Mouse (Mus musculus) kidney, postnatal 10 days (tissue): ENCODE results near the gene Ghrh.
A peak's percentile ranks its signal among the peaks of the same experiment; 100 is the strongest.

Experiments used
- DNase-seq: peaks from one replicate; pipeline ENCODE4 v3.0.0; 2021; ENCODE audit warnings: mixed read lengths

The Ghrh gene

GRCm38 (mm10) chr2:157306091-157307032 lies 40.9 kb downstream of the Ghrh start:
- DNase-seq = no peak

GRCm38 (mm10) chr2:157303096-157303495 lies 44.2 kb downstream of the Ghrh start:
- DNase-seq = no peak

- DNase-seq = no peak
Observed at GRCm38 (mm10) chr2:157300051-157300450, 47.3 kb downstream of the Ghrh start.

GRCm38 (mm10) chr2:157296105-157296689 lies 51.1 kb downstream of the Ghrh start:
- no peak for DNase-seq

- DNase-seq = peak; percentile 90
Observed at GRCm38 (mm10) chr2:157292093-157292492, 55.2 kb downstream of the Ghrh start.

- no peak for DNase-seq
Observed at GRCm38 (mm10) chr2:157288996-157289395, 58.3 kb downstream of the Ghrh start.

- DNase-seq = peak; percentile 64
Observed at GRCm38 (mm10) chr2:157287542-157287941, 59.8 kb downstream of the Ghrh start.

GRCm38 (mm10) chr2:157283321-157283720 lies 64.0 kb downstream of the Ghrh start:
- no peak for DNase-seq
